In genomic region chr16:16212723-16213078, GRCm38 (mm10) we compare ENCODE assay signal across 8 mouse cellular contexts. TPM values are rescaled to one million over a fixed set of nuclear protein-coding genes. Genes with fewer than 3 reads are reported as not detected.
DNase-seq lines count a peak whose midpoint lies in the region; ATAC-seq and TF ChIP-seq lines count a peak whose summit lies in the region.

No protein-coding gene starts in this region.

- H3K4me1 ChIP-seq in lung, embryonic 16.5 days (replicated peaks; ENCODE audit: control insufficient read depth, insufficient read depth, low read length): peaks cover 3% of the 10 kb centered on the region; the same call in 1 of the 2 replicates
- no peaks in the 10 kb centered on the region; the same call in 1 of the 2 replicates for H3K4me1 ChIP-seq in limb, embryonic 11.5 days (ENCODE audit: control insufficient read depth, insufficient read depth, low read length)
- peaks cover 7% of the 10 kb centered on the region for H3K4me1 ChIP-seq in olfactory bulb, adult 2 months (ENCODE audit: control insufficient read depth, insufficient read depth, low read length)

- 8% methylated on average over 7 of the region's 7 CpGs for WGBS in lung, embryonic 16.5 days
- 17% methylated on average over 7 of the region's 7 CpGs for WGBS in limb, embryonic 11.5 days
- WGBS in olfactory bulb, adult 2 months: 9% methylated on average over 7 of the region's 7 CpGs

- no peaks in the 10 kb centered on the region for H3K9me3 ChIP-seq in lung, embryonic 16.5 days (ENCODE audit: control insufficient read depth, low read length)
- H3K9me3 ChIP-seq in limb, embryonic 11.5 days (ENCODE audit: control insufficient read depth, low read length): no peaks in the 10 kb centered on the region

- H3K27me3 ChIP-seq in lung, embryonic 16.5 days (ENCODE audit: control insufficient read depth, insufficient read depth, low read depth, low read length): peaks cover 12% of the 10 kb centered on the region
- H3K27me3 ChIP-seq in limb, embryonic 11.5 days (ENCODE audit: control insufficient read depth, insufficient read depth, low read length): peaks cover 20% of the 10 kb centered on the region

- no peak for TF ChIP-seq POLR2A in olfactory bulb, adult 2 months (IDR thresholded peaks at IDR 0.05; ENCODE audit: insufficient read depth, low read depth, low read length)

- TF ChIP-seq CTCF in olfactory bulb, adult 2 months (IDR thresholded peaks at IDR 0.05; ENCODE audit: insufficient read depth, low read depth, low read length): no peak

- peak; percentile 12 for DNase-seq in cerebellum, adult 9-10 months
- DNase-seq in cerebellum, postnatal 36 days: no peak
- DNase-seq in lung, postnatal 10 days: no peak
- no peak for DNase-seq in limb, embryonic 11.5 days (ENCODE audit: low spot score)
- DNase-seq in ovary, postnatal 36 days (ENCODE audit: low spot score): no peak
- no peak for DNase-seq in cerebellum, adult 11 months

- no peaks in the 10 kb centered on the region for H3K36me3 ChIP-seq in lung, embryonic 16.5 days (ENCODE audit: control insufficient read depth, insufficient read depth, low read length)
- no peaks in the 10 kb centered on the region for H3K36me3 ChIP-seq in limb, embryonic 11.5 days (ENCODE audit: control insufficient read depth, insufficient read depth, low read length)

- H3K9ac ChIP-seq in lung, embryonic 16.5 days (ENCODE audit: low read length): no peak overlapping the region
- H3K9ac ChIP-seq in limb, embryonic 11.5 days (ENCODE audit: low read length): no peak overlapping the region

- peak overlapping the region; percentile 79 for H3K4me2 ChIP-seq in lung, embryonic 16.5 days (ENCODE audit: low read depth, low read length)
- H3K4me2 ChIP-seq in limb, embryonic 11.5 days (ENCODE audit: low read depth, severe bottlenecking): peak overlapping the region; percentile 98

- H3K4me3 ChIP-seq in lung, embryonic 16.5 days (ENCODE audit: low read length): peak overlapping the region; percentile 75
- peak overlapping the region; percentile 53 for H3K4me3 ChIP-seq in limb, embryonic 11.5 days (ENCODE audit: low read depth, low read length)
- peak overlapping the region; percentile 80 for H3K4me3 ChIP-seq in olfactory bulb, adult 2 months (ENCODE audit: insufficient read depth, low read depth, low read length)

- no peak for ATAC-seq in lung, embryonic 16.5 days (ENCODE audit: low read depth)
- no peak for ATAC-seq in limb, embryonic 11.5 days (ENCODE audit: insufficient number of reproducible peaks, low FRiP score, low TSS enrichment, low read depth)

- H3K27ac ChIP-seq in lung, embryonic 16.5 days (ENCODE audit: low read length): 0 out of 2 replicates have a peak overlapping the region, but pooled peaks have one; percentile 36
- H3K27ac ChIP-seq in limb, embryonic 11.5 days (replicated peaks; ENCODE audit: low read depth, low read length): no peak overlapping the region
- H3K27ac ChIP-seq in olfactory bulb, adult 2 months (ENCODE audit: insufficient read depth, low read depth, low read length): no peak overlapping the region

RNA-seq across cellular contexts. Expression of gene Pkp2, which starts 0.4 kb away (rescaled TPM):
- 11.9 and 12.9 TPM in 2 replicates for polyA plus RNA-seq in lung, embryonic 16.5 days (2015; fragmentation: Nextera tagmentation; extraction: Ambion mirVana)
- polyA plus RNA-seq in limb, embryonic 11.5 days (2014; fragmentation: Nextera tagmentation; extraction: Ambion mirVana): 0.79 and 0.99 TPM in 2 replicates
- not detected in 2 replicates for polyA plus RNA-seq in olfactory bulb, adult 2 months (2012; ENCODE audit: insufficient read depth, insufficient read length, low replicate concordance, missing spikeins)
